Mouse (Mus musculus): ENCODE results near the gene BC035044. TPM values are rescaled to one million over a fixed set of nuclear protein-coding genes. Genes with fewer than 3 reads are reported as not detected.
"Not testable (repeated sequence)": the region's sequence is repeated elsewhere in the genome, so short reads cannot be mapped to it uniquely, and the experiment has no call there.

The BC035044 gene
- polyA plus RNA-seq (2015; fragmentation: Nextera tagmentation; extraction: Ambion mirVana): 1.7 and 1.9 TPM in 2 replicates

GRCm38 (mm10) chr6:128890948-128891355 lies at the start of gene BC035044:
Gene BC035044, minus strand, starts transcription at chr6:128891126.
- H3K4me1 ChIP-seq (replicated peaks): no peaks in the 10 kb centered on the region
- no peaks in the 10 kb centered on the region for H3K36me3 ChIP-seq
- H3K4me2 ChIP-seq (replicated peaks): no peak within 1 kb of the TSS
- 78% methylated on average over 2 of the region's 2 CpGs for WGBS
- H3K9me3 ChIP-seq: no peaks in the 10 kb centered on the region
- no peak within 1 kb of the TSS for H3K4me3 ChIP-seq (replicated peaks)
- H3K9ac ChIP-seq: no peak within 1 kb of the TSS
- no peaks in the 10 kb centered on the region for H3K27me3 ChIP-seq (replicated peaks)
- ATAC-seq: no peak
- H3K27ac ChIP-seq: no peak within 1 kb of the TSS

DNA sequence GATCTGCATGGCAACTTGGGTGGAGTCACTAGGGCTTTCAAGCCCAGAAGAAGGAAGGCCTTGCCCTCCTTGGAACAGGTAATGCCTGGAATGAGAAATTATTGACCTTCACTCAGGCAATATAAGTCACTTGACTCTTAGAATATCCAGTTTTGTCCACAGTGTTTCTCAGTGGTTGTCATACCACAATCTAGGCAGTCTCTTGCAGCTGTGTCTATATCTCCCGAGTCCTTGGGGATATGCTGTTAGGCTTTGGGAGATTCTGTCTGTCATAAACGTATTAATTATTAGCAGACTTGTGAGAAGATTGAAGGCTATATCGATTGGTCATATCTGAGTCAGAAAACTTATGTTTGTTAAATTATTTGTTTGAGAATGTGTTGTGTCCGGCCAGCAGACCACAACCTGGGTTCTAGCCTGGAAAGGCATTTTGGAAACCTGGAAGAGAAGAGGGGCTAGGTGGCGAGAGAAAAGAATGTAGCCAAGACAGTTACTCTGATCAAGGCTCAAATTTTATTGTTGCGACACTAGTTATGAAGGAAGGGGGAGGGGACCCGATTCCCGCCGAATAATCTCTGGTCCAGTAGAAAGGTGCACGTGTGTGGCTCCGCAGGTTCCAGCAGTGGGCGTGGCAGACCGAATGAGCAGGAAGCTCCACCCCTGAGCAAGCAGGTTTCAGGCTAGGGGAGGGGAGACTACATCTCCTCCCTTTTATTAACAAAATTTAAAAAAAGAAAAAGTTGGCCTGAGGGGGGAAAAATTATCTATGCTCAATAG lies 45.2 kb upstream of the BC035044 start:
- peak; percentile 85 for ATAC-seq
- not testable (repeated sequence) for H3K9me3 ChIP-seq; H3K4me3 ChIP-seq (replicated peaks); H3K36me3 ChIP-seq; H3K27me3 ChIP-seq (replicated peaks); H3K27ac ChIP-seq; H3K4me2 ChIP-seq (replicated peaks); H3K9ac ChIP-seq; H3K4me1 ChIP-seq (replicated peaks)
- WGBS: 80% methylated on average over 4 of the region's 13 CpGs

GRCm38 (mm10) chr6:128934081-128934480 lies 43.2 kb upstream of the BC035044 start, which contains the start of gene Clec2g:
Gene Clec2g, plus strand, starts transcription at chr6:128934381.
- not testable (repeated sequence) for H3K4me1 ChIP-seq (replicated peaks); H3K36me3 ChIP-seq; H3K27me3 ChIP-seq (replicated peaks); ATAC-seq; H3K4me2 ChIP-seq (replicated peaks); H3K9me3 ChIP-seq; H3K4me3 ChIP-seq (replicated peaks); H3K9ac ChIP-seq; H3K27ac ChIP-seq
- 94% methylated on average over 4 of the region's 4 CpGs for WGBS

GRCm38 (mm10) chr6:128933050-128933449 lies 42.1 kb upstream of the BC035044 start:
- WGBS: 48% methylated on average over 2 of the region's 2 CpGs
- no peak overlapping the region for H3K4me2 ChIP-seq (replicated peaks)
- no peak overlapping the region for H3K4me3 ChIP-seq (replicated peaks)
- H3K27me3 ChIP-seq (replicated peaks): no peaks in the 10 kb centered on the region
- no peak for ATAC-seq
- H3K27ac ChIP-seq: no peak overlapping the region
- H3K4me1 ChIP-seq (replicated peaks): no peaks in the 10 kb centered on the region
- H3K36me3 ChIP-seq: no peaks in the 10 kb centered on the region
- no peaks in the 10 kb centered on the region for H3K9me3 ChIP-seq
- H3K9ac ChIP-seq: no peak overlapping the region

- no peaks in the 10 kb centered on the region for H3K4me1 ChIP-seq (replicated peaks)
- H3K9me3 ChIP-seq: no peaks in the 10 kb centered on the region
- no peak for ATAC-seq
- WGBS: 77% methylated on average over 2 of the region's 2 CpGs
- no peak overlapping the region for H3K4me2 ChIP-seq (replicated peaks)
- H3K36me3 ChIP-seq: no peaks in the 10 kb centered on the region
- H3K9ac ChIP-seq: no peak overlapping the region
- no peak overlapping the region for H3K27ac ChIP-seq
- H3K4me3 ChIP-seq (replicated peaks): no peak overlapping the region
- H3K27me3 ChIP-seq (replicated peaks): no peaks in the 10 kb centered on the region
Measured at GRCm38 (mm10) chr6:128917322-128917721, 26.4 kb upstream of the BC035044 start.

DNA sequence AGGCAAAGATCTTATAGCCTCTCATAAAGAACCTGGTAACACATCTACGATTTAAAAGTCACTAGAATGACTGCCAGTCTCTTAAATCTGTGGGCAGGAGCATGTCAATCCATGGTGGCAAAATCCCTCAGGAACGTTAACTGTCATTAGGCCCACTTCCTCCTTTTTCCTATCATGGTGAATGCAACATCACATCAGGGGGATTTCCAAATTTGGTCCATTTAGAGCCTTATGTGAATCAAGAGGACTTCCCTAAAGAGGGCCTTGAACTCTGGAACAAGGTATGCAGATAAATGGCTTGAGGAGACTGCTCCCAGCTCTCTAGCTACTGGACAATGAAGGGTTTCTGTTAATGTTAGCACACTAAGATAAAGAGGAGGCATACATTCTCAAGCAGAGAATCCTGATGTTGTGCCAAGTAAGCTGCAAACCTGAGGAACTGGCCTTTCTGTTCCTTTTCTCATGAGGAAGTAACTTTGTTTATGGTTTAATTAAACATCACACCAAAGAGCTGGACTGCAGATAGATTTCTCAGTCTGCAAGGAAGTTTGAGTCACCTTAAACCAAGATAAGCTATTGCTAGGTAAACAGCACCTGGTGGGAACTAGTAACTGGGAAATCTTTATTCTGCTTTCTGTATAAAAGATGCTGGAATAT lies 22.8 kb upstream of the BC035044 start:
- H3K27ac ChIP-seq: no peak overlapping the region
- H3K4me1 ChIP-seq (replicated peaks): no peaks in the 10 kb centered on the region
- H3K9me3 ChIP-seq: no peaks in the 10 kb centered on the region
- no peaks in the 10 kb centered on the region for H3K27me3 ChIP-seq (replicated peaks)
- 78% methylated on average over 2 of the region's 2 CpGs for WGBS
- H3K4me3 ChIP-seq (replicated peaks): no peak overlapping the region
- no peak overlapping the region for H3K4me2 ChIP-seq (replicated peaks)
- H3K9ac ChIP-seq: no peak overlapping the region
- no peaks in the 10 kb centered on the region for H3K36me3 ChIP-seq
- ATAC-seq: 0 out of 2 replicates have a peak, but pooled peaks have one; percentile 51

- not testable (repeated sequence) for H3K4me1 ChIP-seq (replicated peaks); ATAC-seq
- WGBS: 88% methylated on average over 6 of the region's 6 CpGs
Measured at GRCm38 (mm10) chr6:128900796-128901552, 10.0 kb upstream of the BC035044 start.

DNA sequence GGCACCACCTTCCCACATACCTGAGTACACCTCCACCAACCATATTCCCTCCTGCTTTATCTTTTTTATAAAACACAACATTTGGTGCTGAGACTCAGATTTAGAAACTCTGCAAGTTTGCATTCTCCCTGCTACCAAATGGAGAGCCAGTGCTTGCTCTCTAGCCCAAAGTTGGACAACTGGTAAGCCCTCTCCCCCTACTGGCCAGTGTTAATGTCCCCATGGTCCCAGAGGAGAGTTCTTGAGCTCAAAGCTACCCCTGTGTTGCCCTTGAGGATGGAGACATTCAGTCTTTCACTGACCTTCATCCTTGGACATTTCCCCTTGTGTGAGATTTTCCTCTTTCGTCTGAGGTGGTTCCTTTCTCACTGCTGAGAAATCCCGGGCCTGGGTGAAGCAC lies 9.1 kb upstream of the BC035044 start:
- H3K4me3 ChIP-seq (replicated peaks): no peak overlapping the region
- H3K4me1 ChIP-seq (replicated peaks): no peaks in the 10 kb centered on the region
- ATAC-seq: no peak
- H3K4me2 ChIP-seq (replicated peaks): no peak overlapping the region
- no peaks in the 10 kb centered on the region for H3K36me3 ChIP-seq
- H3K9ac ChIP-seq: no peak overlapping the region
- 79% methylated on average over 2 of the region's 2 CpGs for WGBS
- H3K27me3 ChIP-seq (replicated peaks): no peaks in the 10 kb centered on the region
- no peak overlapping the region for H3K27ac ChIP-seq
- H3K9me3 ChIP-seq: no peaks in the 10 kb centered on the region

More at GRCm38 (mm10) chr6:128900796-128901552, 10.0 kb upstream of the BC035044 start:
- not testable (repeated sequence) for H3K9me3 ChIP-seq; H3K36me3 ChIP-seq; H3K27ac ChIP-seq; H3K4me2 ChIP-seq (replicated peaks); H3K4me3 ChIP-seq (replicated peaks); H3K9ac ChIP-seq; H3K27me3 ChIP-seq (replicated peaks)

- no peaks in the 10 kb centered on the region for H3K27me3 ChIP-seq (replicated peaks)
- no peaks in the 10 kb centered on the region for H3K9me3 ChIP-seq
- H3K36me3 ChIP-seq: no peaks in the 10 kb centered on the region
- WGBS: 62% methylated on average over 3 of the region's 3 CpGs
- no peak overlapping the region for H3K9ac ChIP-seq
- H3K27ac ChIP-seq: no peak overlapping the region
- no peak overlapping the region for H3K4me3 ChIP-seq (replicated peaks)
- no peak overlapping the region for H3K4me2 ChIP-seq (replicated peaks)
- no peaks in the 10 kb centered on the region for H3K4me1 ChIP-seq (replicated peaks)
- ATAC-seq: no peak
Measured at GRCm38 (mm10) chr6:128895404-128896001, 4.6 kb upstream of the BC035044 start.

DNA sequence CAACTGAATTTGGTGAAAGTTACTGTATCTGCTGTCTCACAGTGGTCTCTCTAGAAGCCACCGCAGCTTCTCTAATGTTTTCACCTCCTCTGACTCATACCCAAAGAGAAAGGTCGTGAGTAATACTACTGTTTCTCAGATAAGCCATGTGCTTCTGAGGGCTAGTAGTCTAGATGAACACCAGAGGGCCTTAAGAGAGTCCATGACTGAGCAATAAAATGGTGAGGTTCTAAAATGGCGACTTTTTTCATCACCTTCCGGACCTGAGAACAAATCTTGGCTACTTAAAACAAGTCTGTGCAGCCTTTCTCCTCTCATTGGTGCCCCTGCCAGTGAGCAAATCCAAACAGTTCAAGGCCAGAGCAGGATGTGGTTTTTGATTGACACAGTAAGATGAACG lies 2.1 kb downstream of the BC035044 start:
- WGBS: 75% methylated on average over 5 of the region's 5 CpGs
- Histone ChIP-seq H3K4me3 (replicated peaks) (no peak overlapping the region), H3K4me1 (replicated peaks) (no peaks in the 10 kb centered on the region), H3K9ac (no peak overlapping the region), H3K9me3 (no peaks in the 10 kb centered on the region), H3K27ac (no peak overlapping the region), H3K4me2 (replicated peaks) (no peak overlapping the region), H3K36me3 (no peaks in the 10 kb centered on the region), H3K27me3 (replicated peaks) (no peaks in the 10 kb centered on the region)
- ATAC-seq: no peak

- not testable (repeated sequence) for H3K4me2 ChIP-seq (replicated peaks); H3K4me3 ChIP-seq (replicated peaks); H3K36me3 ChIP-seq; H3K4me1 ChIP-seq (replicated peaks); H3K9ac ChIP-seq; H3K27ac ChIP-seq; H3K27me3 ChIP-seq (replicated peaks); ATAC-seq; H3K9me3 ChIP-seq
- WGBS: 83% methylated on average over 6 of the region's 6 CpGs
Measured at GRCm38 (mm10) chr6:128887091-128887790, 3.7 kb downstream of the BC035044 start, which contains the start of gene Clec2i. Gene Clec2i, plus strand, starts transcription at chr6:128887588.
